In genomic region chr1:120155325-120155724, GRCm38 (mm10) we compare ENCODE assay signal across 10 mouse cellular contexts. TPM values are rescaled to one million over a fixed set of nuclear protein-coding genes. Genes with fewer than 3 reads are reported as not detected.
DNase-seq lines count a peak whose midpoint lies in the region; TF ChIP-seq lines count a peak whose summit lies in the region.
"Had no signal": no experiment of that assay in that cellular context is flagged by ENCODE, and none has a peak within 500 bp of the region (broad histone marks: within the 10 kb centered on the region; RNA-seq: fewer than 3 reads in every experiment).

No protein-coding gene starts in this region.

- no peak overlapping the region for H3K4me3 ChIP-seq in testis, adult 2 months (ENCODE audit: control insufficient read depth, low read depth, low read length)
- H3K4me3 ChIP-seq in limb, embryonic 10.5 days = no peak overlapping the region
- H3K4me3 ChIP-seq in thymus, adult 2 months (ENCODE audit: control insufficient read depth, insufficient read depth, low read length) = no peak overlapping the region
- H3K4me3 ChIP-seq: embryonic facial prominence, embryonic 15.5 days; limb, embryonic 13.5 days had no signal

- no peak overlapping the region for H3K27ac ChIP-seq in testis, adult 2 months (ENCODE audit: control insufficient read depth, insufficient read depth, low read depth, low read length)
- H3K27ac ChIP-seq in limb, embryonic 10.5 days = no peak overlapping the region
- no peak overlapping the region for H3K27ac ChIP-seq in thymus, adult 2 months (ENCODE audit: control insufficient read depth, insufficient read depth, low read length)
- H3K27ac ChIP-seq: embryonic facial prominence, embryonic 15.5 days; limb, embryonic 13.5 days had no signal

- peak; percentile 23 to 49 for DNase-seq in heart, postnatal 10 days
- no peak for DNase-seq in heart, adult 9 months (ENCODE audit: low spot score in 2 of 2)
- DNase-seq in testis, postnatal 10 days (ENCODE audit: low spot score) = no peak
- peak; percentile 27 for DNase-seq in cerebellum, adult 9-11 months
- peak; percentile 40 for DNase-seq in limb, embryonic 10.5 days (ENCODE audit: low spot score)
- peak; percentile 29 for DNase-seq in thymus, adult 2 months
- DNase-seq in urinary bladder, postnatal 36 days (ENCODE audit: low spot score in 2 of 2) = no peak

- H3K4me1 ChIP-seq in testis, adult 2 months (ENCODE audit: control insufficient read depth, insufficient read depth, low read length) = no peaks in the 10 kb centered on the region
- peaks cover 13% of the 10 kb centered on the region for H3K4me1 ChIP-seq in limb, embryonic 10.5 days
- no peaks in the 10 kb centered on the region for H3K4me1 ChIP-seq in thymus, adult 2 months (replicated peaks; ENCODE audit: control insufficient read depth, insufficient read depth, low read length)
- H3K4me1 ChIP-seq: embryonic facial prominence, embryonic 15.5 days had no signal

- H3K27me3 ChIP-seq in testis, adult 2 months (ENCODE audit: control insufficient read depth, insufficient read depth, low read length) = no peaks in the 10 kb centered on the region
- no peaks in the 10 kb centered on the region for H3K27me3 ChIP-seq in limb, embryonic 10.5 days (ENCODE audit: low read depth, poor library complexity, severe bottlenecking)
- no peaks in the 10 kb centered on the region for H3K27me3 ChIP-seq in thymus, adult 2 months (ENCODE audit: control insufficient read depth, insufficient read depth, low read length)
- H3K27me3 ChIP-seq: embryonic facial prominence, embryonic 15.5 days; limb, embryonic 13.5 days had no signal

- TF ChIP-seq CTCF in testis, adult 2 months (IDR thresholded peaks at IDR 0.05; ENCODE audit: control insufficient read depth, insufficient read depth, insufficient replicate concordance, low read depth, low read length) = peak; percentile 70; the same call in 1 of the 2 replicates
- no peak for TF ChIP-seq CTCF in thymus, adult 2 months (IDR thresholded peaks at IDR 0.05; ENCODE audit: borderline replicate concordance, control insufficient read depth, extremely low read depth, insufficient read depth, low read length, poor library complexity)

- intact Hi-C loops in heart, postnatal 10 days (cut with DNase I) = loop anchor here (2.0 kb wide), 2 partner anchors 57 to 123 kb away; no protein-coding TSS in a partner anchor

- 28% methylated on average over 1 of the region's 1 CpGs for WGBS in limb, embryonic 10.5 days
- 41% methylated on average over 1 of the region's 1 CpGs for WGBS in thymus, adult 2 months

- H3K9me3 ChIP-seq in limb, embryonic 10.5 days (replicated peaks) = no peaks in the 10 kb centered on the region
- H3K9me3 ChIP-seq: embryonic facial prominence, embryonic 15.5 days; limb, embryonic 13.5 days had no signal

- no peak for TF ChIP-seq POLR2A in testis, adult 2 months (IDR thresholded peaks at IDR 0.05; ENCODE audit: control insufficient read depth, low read depth, low read length)
- no peak for TF ChIP-seq POLR2A in thymus, adult 2 months (IDR thresholded peaks at IDR 0.05; ENCODE audit: control insufficient read depth, extremely low read depth, insufficient read depth, low read length, poor library complexity)

- H3K36me3 ChIP-seq in testis, adult 2 months (ENCODE audit: control insufficient read depth, insufficient read depth, low read length) = no peaks in the 10 kb centered on the region
- no peaks in the 10 kb centered on the region for H3K36me3 ChIP-seq in limb, embryonic 10.5 days
- no peaks in the 10 kb centered on the region for H3K36me3 ChIP-seq in thymus, adult 2 months (ENCODE audit: control insufficient read depth, insufficient read depth, low read length)
- H3K36me3 ChIP-seq: embryonic facial prominence, embryonic 15.5 days; limb, embryonic 13.5 days had no signal

RNA-seq across cellular contexts. Expression of gene 3110009E18Rik, which starts 34.3 kb away (rescaled TPM):
- 1 to 10 TPM; 4.5 to 7.0 TPM for total RNA-seq in heart, postnatal 10 days (2021)
- 5.6 and 8.4 TPM in 2 replicates for polyA plus RNA-seq in testis, adult 2 months (2012; rRNA removed)
- 14.7 and 19.3 TPM in 2 replicates for polyA plus RNA-seq in limb, embryonic 10.5 days (2016; fragmentation: Nextera tagmentation; extraction: Ambion mirVana)
- polyA plus RNA-seq in thymus, adult 2 months (2012; rRNA removed) = 4.4 and 5.5 TPM in 2 replicates

RNA-seq across cellular contexts. Expression of gene Dbi, which starts 34.4 kb away (rescaled TPM):
- total RNA-seq in heart, postnatal 10 days (2021) = 100 to 1,000 TPM; 424 to 472 TPM
- polyA plus RNA-seq in testis, adult 2 months (2012; rRNA removed) = 79.0 and 90.5 TPM in 2 replicates
- polyA plus RNA-seq in limb, embryonic 10.5 days (2016; fragmentation: Nextera tagmentation; extraction: Ambion mirVana) = 670 and 699 TPM in 2 replicates
- 210 and 247 TPM in 2 replicates for polyA plus RNA-seq in thymus, adult 2 months (2012; rRNA removed)

Comparison
In these comparisons a context has a peak if more than half of its experiments do, and no peak if none do; other contexts are left out.
1. DNase-seq: peak in heart, postnatal 10 days (2 of 2), cerebellum, adult 9-11 months (single experiment), limb, embryonic 10.5 days (single experiment) and thymus, adult 2 months (single experiment); none in heart, adult 9 months (0 of 2), testis, postnatal 10 days (single experiment) and urinary bladder, postnatal 36 days (0 of 2).